Mouse (Mus musculus) intestine, postnatal 0 days (tissue): ENCODE results near the gene Lypd8. TPM values are rescaled to one million over a fixed set of nuclear protein-coding genes. Genes with fewer than 3 reads are reported as not detected.
"Not testable (repeated sequence)": the region's sequence is repeated elsewhere in the genome, so short reads cannot be mapped to it uniquely, and the experiment has no call there.

Experiments
- ATAC-seq: fragments of 200-750 bp; cut with Nextera tagmentation; 2 replicates; pipeline ENCODE4 v1.8.0; 2017; ENCODE audit warnings: mild to moderate bottlenecking, moderate TSS enrichment, moderate library complexity
- H3K27ac ChIP-seq: fragments of 300-500 bp; sonication (generic); 2 replicates; pipeline ENCODE4 v1.5.1; 2014; ENCODE audit warnings: mild to moderate bottlenecking, low read depth, low read length, moderate library complexity
- H3K27me3 ChIP-seq: fragments of 300-500 bp; sonication (generic); replicated peaks from 2 replicates; pipeline ENCODE4 v1.6.1; 2014; ENCODE audit warnings: low read length, mixed read lengths; ENCODE audit not compliant: control insufficient read depth, insufficient read depth
- H3K36me3 ChIP-seq: fragments of 300-500 bp; sonication (generic); 2 replicates; pipeline ENCODE4 v1.6.1; 2014; ENCODE audit warnings: mild to moderate bottlenecking, moderate library complexity; ENCODE audit not compliant: control insufficient read depth, insufficient read depth
- H3K4me1 ChIP-seq: fragments of 300-500 bp; sonication (generic); replicated peaks from 2 replicates; pipeline ENCODE4 v1.6.1; 2014; ENCODE audit warnings: antibody characterized with exemption, low read length, mixed read lengths; ENCODE audit not compliant: control insufficient read depth, insufficient read depth
- H3K4me2 ChIP-seq: fragments of 300-500 bp; sonication (generic); replicated peaks from 2 replicates; pipeline ENCODE4 v1.6.1; 2014; ENCODE audit warnings: low read depth, mild to moderate bottlenecking, moderate library complexity
- H3K4me3 ChIP-seq: fragments of 300-500 bp; sonication (generic); 2 replicates; pipeline ENCODE4 v1.5.1; 2014; ENCODE audit warnings: low read depth, low read length
- H3K9ac ChIP-seq: fragments of 300-500 bp; sonication (generic); 2 replicates; pipeline ENCODE4 v1.6.1; 2014; ENCODE audit warnings: mild to moderate bottlenecking, low read depth, low read length
- H3K9me3 ChIP-seq: fragments of 300-500 bp; sonication (generic); 2 replicates; pipeline ENCODE4 v1.6.1; 2016; ENCODE audit warnings: mixed run types; ENCODE audit not compliant: control insufficient read depth
- CTCF ChIP-seq: sonication (generic); IDR thresholded peaks from 2 replicates; pipeline ENCODE4 v1.5.1; 2016; ENCODE audit warnings: low read depth, mild to moderate bottlenecking, control low read depth, antibody characterized with exemption, moderate library complexity
- WGBS: fragments of 180-500 bp; shearing (Covaris S2); extraction: QIAGEN DNeasy Blood & Tissue Kit; methylation state at CpG from one replicate; pipeline ENCODE4 v1.1.7; 2014; 5-methylcytosine and 5-hydroxymethylcytosine counted together
- polyA plus RNA-seq: library from polyadenylated mRNA; unstranded; fragments of >200 nt; fragmentation: Nextera tagmentation; extraction: Ambion mirVana; gene quantifications from 2 replicates; pipeline ENCODE4 v1.2.1, GENCODE M21; 2015

Gene Lypd8
- polyA plus RNA-seq, 1 experiment from 2014 or later, result 1,717 TPM

- Histone ChIP-seq H3K27ac (no peak overlapping the region), H3K4me3 (no peak overlapping the region), H3K9me3 (no peaks in the 10 kb centered on the region), H3K4me1 (peaks cover 10% of the 10 kb centered on the region), H3K36me3 (no peaks in the 10 kb centered on the region), H3K27me3 (no peaks in the 10 kb centered on the region), H3K9ac (no peak overlapping the region), H3K4me2 (no peak overlapping the region)
- no peak for ATAC-seq
- no peak for TF ChIP-seq CTCF
- 41% methylated on average over 3 of the region's 3 CpGs for WGBS
Observed at GRCm38 (mm10) chr11:58354927-58355326, 23.9 kb upstream of the Lypd8 start.

GRCm38 (mm10) chr11:58357042-58357441, 21.8 kb upstream of the Lypd8 start:
- H3K9me3 ChIP-seq, result no peaks in the 10 kb centered on the region
- no peak for ATAC-seq
- 76% methylated on average over 3 of the region's 3 CpGs for WGBS
- H3K9ac ChIP-seq, result no peak overlapping the region
- no peak for TF ChIP-seq CTCF
- H3K27me3 ChIP-seq, result no peaks in the 10 kb centered on the region
- H3K36me3 ChIP-seq, result no peaks in the 10 kb centered on the region
- no peak overlapping the region for H3K4me2 ChIP-seq
- H3K4me1 ChIP-seq, result peaks cover 14% of the 10 kb centered on the region
- H3K4me3 ChIP-seq, result no peak overlapping the region
- no peak overlapping the region for H3K27ac ChIP-seq

DNA sequence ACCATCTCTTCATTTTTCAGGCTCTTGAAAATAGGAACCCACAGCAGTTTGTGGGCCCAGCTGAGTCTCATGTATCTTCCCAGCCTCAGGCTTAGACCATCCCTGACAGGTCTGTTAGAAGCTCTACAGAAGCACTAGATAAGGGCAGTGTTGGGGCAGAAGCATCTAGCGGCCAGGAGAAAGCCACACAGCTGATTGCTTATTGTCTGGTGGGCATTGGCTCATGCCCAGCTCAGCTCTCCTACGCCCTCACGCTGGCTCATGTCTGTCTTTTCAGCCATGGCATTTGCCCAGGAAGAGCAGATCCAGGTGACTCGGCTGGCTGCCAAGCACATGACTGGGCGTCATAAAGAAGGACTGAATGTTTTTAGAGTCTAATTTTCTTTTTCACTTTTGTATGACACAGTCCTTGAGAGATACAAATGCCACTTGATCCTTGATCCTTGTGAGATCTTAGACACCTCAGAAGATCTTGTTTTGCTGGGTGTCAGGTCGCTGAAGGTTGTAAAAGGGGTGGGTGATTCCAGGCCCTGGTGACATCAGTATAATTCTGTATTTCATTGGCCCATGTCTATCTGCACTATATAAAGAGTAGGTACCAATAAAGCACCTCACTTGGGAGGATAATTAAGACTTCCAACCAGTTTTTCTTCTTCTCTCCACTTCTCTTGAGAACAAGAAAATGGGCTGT, 20.9 kb upstream of the Lypd8 start:
- H3K4me2 ChIP-seq, result no peak overlapping the region
- WGBS, result 40% methylated on average over 6 of the region's 6 CpGs
- peak overlapping the region; percentile 50 for H3K27ac ChIP-seq
- H3K9me3 ChIP-seq, result no peaks in the 10 kb centered on the region
- no peaks in the 10 kb centered on the region for H3K27me3 ChIP-seq
- H3K36me3 ChIP-seq, result no peaks in the 10 kb centered on the region
- H3K4me3 ChIP-seq, result no peak overlapping the region
- H3K9ac ChIP-seq, result no peak overlapping the region
- peaks cover 16% of the 10 kb centered on the region for H3K4me1 ChIP-seq
- peak; percentile 55 for ATAC-seq
- TF ChIP-seq CTCF, result peak; percentile 21; the same call in 1 of the 2 replicates

GRCm38 (mm10) chr11:58362562-58362961, 16.3 kb upstream of the Lypd8 start:
- no CpG with 5 or more reads among the region's 6 CpGs for WGBS
- ATAC-seq, result peak; percentile 65

GRCm38 (mm10) chr11:58364454-58364853, 14.4 kb upstream of the Lypd8 start:
- 28% methylated on average over 3 of the region's 3 CpGs for WGBS

More at GRCm38 (mm10) chr11:58362562-58362961, 16.3 kb upstream of the Lypd8 start:
- H3K27ac ChIP-seq, H3K27me3 ChIP-seq, H3K36me3 ChIP-seq, H3K4me3 ChIP-seq, H3K9me3 ChIP-seq, H3K4me2 ChIP-seq, H3K9ac ChIP-seq: not testable (repeated sequence)
- peaks cover 11% of the 10 kb centered on the region for H3K4me1 ChIP-seq

GRCm38 (mm10) chr11:58366191-58366590, 12.7 kb upstream of the Lypd8 start:
- H3K27ac ChIP-seq, H3K27me3 ChIP-seq, H3K4me3 ChIP-seq, H3K36me3 ChIP-seq, H3K4me1 ChIP-seq, H3K9me3 ChIP-seq, H3K9ac ChIP-seq, H3K4me2 ChIP-seq: not testable (repeated sequence)
- WGBS, result no CpG with 5 or more reads among the region's 6 CpGs
- ATAC-seq, result peak; percentile 63

More at GRCm38 (mm10) chr11:58364454-58364853, 14.4 kb upstream of the Lypd8 start:
- no peak for TF ChIP-seq CTCF
- peak overlapping the region; percentile 69 for H3K27ac ChIP-seq
- ATAC-seq, result peak; percentile 60
- H3K4me2 ChIP-seq, result peak overlapping the region; percentile 10
- no peak overlapping the region for H3K4me3 ChIP-seq
- no peaks in the 10 kb centered on the region for H3K27me3 ChIP-seq
- no peaks in the 10 kb centered on the region for H3K9me3 ChIP-seq
- H3K36me3 ChIP-seq, result no peaks in the 10 kb centered on the region
- no peak overlapping the region for H3K9ac ChIP-seq
- H3K4me1 ChIP-seq, result peaks cover 6% of the 10 kb centered on the region
